Mouse (Mus musculus): Measurements from ENCODE around the gene Slc24a5.

The Slc24a5 gene

GRCm38 (mm10) chr2:125119381-125120110, 51.6 kb downstream of the Slc24a5 start:
- in situ Hi-C loops (cut with MboI, MseI), result no loop called here

GRCm38 (mm10) chr2:125122288-125122623, 54.3 kb downstream of the Slc24a5 start:
- in situ Hi-C loops (cut with MboI, MseI), result no loop called here

- in situ Hi-C loops (cut with MboI, MseI), result no loop called here
Observed at GRCm38 (mm10) chr2:125122624-125123476, 54.9 kb downstream of the Slc24a5 start.

- in situ Hi-C loops (cut with MboI, MseI), result no loop called here
Observed at GRCm38 (mm10) chr2:125123477-125123852, 55.5 kb downstream of the Slc24a5 start, which contains the start of gene Myef2. Gene Myef2 (minus strand): TSS chr2:125123661.

GRCm38 (mm10) chr2:125125824-125126223, 57.9 kb downstream of the Slc24a5 start:
- in situ Hi-C loops (cut with MboI, MseI), result no loop called here

GRCm38 (mm10) chr2:125126792-125127191, 58.9 kb downstream of the Slc24a5 start:
- in situ Hi-C loops (cut with MboI, MseI), result no loop called here

GRCm38 (mm10) chr2:125134113-125134512, 66.2 kb downstream of the Slc24a5 start:
- in situ Hi-C loops (cut with MboI, MseI), result no loop called here

- in situ Hi-C loops (cut with MboI, MseI), result no loop called here
Observed at GRCm38 (mm10) chr2:125135903-125136811, 68.2 kb downstream of the Slc24a5 start, which contains the start of gene Ctxn2. Gene Ctxn2 (plus strand): TSS chr2:125136692.

GRCm38 (mm10) chr2:125136846-125137245, 68.9 kb downstream of the Slc24a5 start:
- in situ Hi-C loops (cut with MboI, MseI), result no loop called here

Measured in T-helper 2 cell (primary cell).